Mouse (Mus musculus): ENCODE results near the gene Cpsf3. TPM values are rescaled to one million over a fixed set of nuclear protein-coding genes. Genes with fewer than 3 reads are reported as not detected.

Gene Cpsf3
- polyA plus RNA-seq, 1 experiment = 71.4 TPM

DNA sequence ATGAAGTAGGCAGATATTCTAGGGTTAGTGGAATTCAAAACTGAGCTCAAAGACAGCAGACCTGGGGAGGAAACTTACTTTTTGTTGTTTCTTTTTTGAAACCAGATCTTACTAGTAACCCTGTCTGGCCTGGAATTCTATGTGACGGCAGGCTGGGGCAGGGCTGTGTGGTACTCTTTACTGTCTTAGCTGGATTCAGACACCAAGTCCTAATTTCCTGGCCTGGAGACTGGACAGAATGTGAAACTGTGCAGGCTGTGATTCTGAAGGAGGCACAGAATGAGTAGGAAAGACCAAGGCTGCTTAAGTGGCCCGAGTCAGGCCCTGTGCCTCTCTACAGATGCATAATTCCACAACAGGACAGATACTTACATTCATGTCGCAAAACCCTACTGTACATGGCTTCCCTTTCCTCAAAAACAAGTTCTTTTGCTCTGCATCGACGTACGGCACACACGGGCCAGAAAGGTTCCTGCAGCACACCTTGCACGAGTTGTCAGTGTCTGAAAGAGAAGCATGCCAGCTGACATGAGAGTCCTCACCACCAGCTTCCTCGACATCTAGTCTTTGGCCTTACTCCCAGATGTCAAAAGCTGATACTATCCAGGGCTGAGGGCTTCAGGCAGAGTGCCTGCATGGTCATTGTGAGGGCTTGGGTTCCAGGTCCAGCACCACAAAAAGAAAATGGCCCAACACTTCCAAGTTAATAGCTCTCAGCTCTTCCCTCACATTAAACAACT is 44.6 kb downstream of the Cpsf3 start:
- WGBS = 81% methylated on average over 9 of the region's 9 CpGs
- no peak overlapping the region for H3K27ac ChIP-seq (ENCODE audit: insufficient read depth, low read length)
- H3K27me3 ChIP-seq (ENCODE audit: control insufficient read depth, insufficient read depth, low read length) = no peaks in the 10 kb centered on the region
- H3K4me3 ChIP-seq (replicated peaks; ENCODE audit: insufficient read depth, low read depth, low read length) = no peak overlapping the region
- no peaks in the 10 kb centered on the region for H3K4me1 ChIP-seq (ENCODE audit: control insufficient read depth, insufficient read depth, low read length)
- no peak for DNase-seq
- TF ChIP-seq CTCF (IDR thresholded peaks at IDR 0.05; ENCODE audit: borderline replicate concordance, insufficient read depth, low read depth, low read length) (no peak), POLR2A (IDR thresholded peaks at IDR 0.05; ENCODE audit: borderline replicate concordance, insufficient read depth, low read length) (no peak)

DNA sequence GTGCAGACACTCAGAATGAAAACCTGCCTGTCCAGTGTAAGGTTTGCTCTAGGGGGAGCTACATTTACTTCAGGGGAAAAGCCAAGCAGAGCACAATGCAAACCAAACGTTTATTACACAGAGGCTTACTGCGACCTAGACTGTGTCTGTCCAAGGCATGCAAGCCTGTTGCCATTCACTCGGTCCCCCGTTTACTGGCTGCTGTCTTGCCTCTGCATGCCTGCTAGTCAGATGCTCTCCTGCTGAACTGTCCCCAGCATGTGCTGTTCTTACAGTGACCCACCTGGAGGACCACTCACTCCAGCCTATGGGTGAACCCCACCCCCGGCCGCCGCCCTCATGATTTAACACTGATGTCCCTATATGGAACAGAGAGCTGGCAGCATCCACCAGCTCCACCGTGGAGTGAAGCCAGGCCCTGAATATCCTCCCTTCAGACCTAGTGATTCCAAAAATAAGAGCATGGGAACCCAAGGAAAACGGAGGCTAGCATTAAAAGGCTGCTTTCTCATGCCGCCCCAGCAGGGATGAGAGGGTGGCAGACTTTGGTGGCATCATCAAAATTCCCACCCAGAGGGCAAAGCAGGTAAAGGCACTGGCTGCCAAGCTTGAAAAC is 45.9 kb downstream of the Cpsf3 start:
- TF ChIP-seq POLR2A (IDR thresholded peaks at IDR 0.05; ENCODE audit: borderline replicate concordance, insufficient read depth, low read length) (no peak), CTCF (IDR thresholded peaks at IDR 0.05; ENCODE audit: borderline replicate concordance, insufficient read depth, low read depth, low read length) (no peak)
- no peaks in the 10 kb centered on the region for H3K4me1 ChIP-seq (ENCODE audit: control insufficient read depth, insufficient read depth, low read length)
- no peak overlapping the region for H3K27ac ChIP-seq (ENCODE audit: insufficient read depth, low read length)
- no peak overlapping the region for H3K4me3 ChIP-seq (replicated peaks; ENCODE audit: insufficient read depth, low read depth, low read length)
- WGBS = 72% methylated on average over 10 of the region's 10 CpGs
- no peaks in the 10 kb centered on the region for H3K27me3 ChIP-seq (ENCODE audit: control insufficient read depth, insufficient read depth, low read length)
- DNase-seq = no peak

GRCm38 (mm10) chr12:21331711-21332110 is 46.5 kb downstream of the Cpsf3 start:
- TF ChIP-seq CTCF (IDR thresholded peaks at IDR 0.05; ENCODE audit: borderline replicate concordance, insufficient read depth, low read depth, low read length) (no peak), POLR2A (IDR thresholded peaks at IDR 0.05; ENCODE audit: borderline replicate concordance, insufficient read depth, low read length) (no peak)
- Histone ChIP-seq H3K4me1 (ENCODE audit: control insufficient read depth, insufficient read depth, low read length) (no peaks in the 10 kb centered on the region), H3K4me3 (replicated peaks; ENCODE audit: insufficient read depth, low read depth, low read length) (no peak overlapping the region), H3K27me3 (ENCODE audit: control insufficient read depth, insufficient read depth, low read length) (no peaks in the 10 kb centered on the region), H3K27ac (ENCODE audit: insufficient read depth, low read length) (no peak overlapping the region)
- WGBS = 54% methylated on average over 6 of the region's 6 CpGs
- no peak for DNase-seq

DNA sequence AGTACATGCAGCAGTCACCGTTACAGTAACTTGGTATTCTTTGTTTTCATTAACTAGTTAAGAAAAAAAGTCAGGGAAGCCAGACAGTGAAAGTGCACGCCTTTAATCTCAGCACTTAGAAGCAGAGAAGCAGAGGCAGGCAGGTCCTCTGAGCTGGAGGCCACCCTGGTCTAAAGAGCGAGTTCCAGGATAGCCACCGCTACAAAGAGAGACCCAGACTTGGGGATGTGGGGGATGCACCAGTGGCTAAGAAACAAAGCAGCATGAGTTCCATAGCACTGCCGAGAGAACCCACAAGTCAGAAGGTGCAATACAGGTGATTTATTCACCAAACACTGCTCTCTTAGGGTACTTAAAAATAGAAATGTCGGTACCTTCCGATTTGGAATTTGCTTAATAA is 47.8 kb downstream of the Cpsf3 start:
- 95% methylated on average over 7 of the region's 7 CpGs for WGBS
- Histone ChIP-seq H3K27me3 (ENCODE audit: control insufficient read depth, insufficient read depth, low read length) (no peaks in the 10 kb centered on the region), H3K27ac (ENCODE audit: insufficient read depth, low read length) (no peak overlapping the region), H3K4me1 (ENCODE audit: control insufficient read depth, insufficient read depth, low read length) (no peaks in the 10 kb centered on the region), H3K4me3 (replicated peaks; ENCODE audit: insufficient read depth, low read depth, low read length) (no peak overlapping the region)
- TF ChIP-seq POLR2A (IDR thresholded peaks at IDR 0.05; ENCODE audit: borderline replicate concordance, insufficient read depth, low read length) (no peak), CTCF (IDR thresholded peaks at IDR 0.05; ENCODE audit: borderline replicate concordance, insufficient read depth, low read depth, low read length) (no peak)
- no peak for DNase-seq

- 93% methylated on average over 5 of the region's 5 CpGs for WGBS
- TF ChIP-seq CTCF (IDR thresholded peaks at IDR 0.05; ENCODE audit: borderline replicate concordance, insufficient read depth, low read depth, low read length) (no peak), POLR2A (IDR thresholded peaks at IDR 0.05; ENCODE audit: borderline replicate concordance, insufficient read depth, low read length) (no peak)
Measured at GRCm38 (mm10) chr12:21333766-21334165, 48.6 kb downstream of the Cpsf3 start.

DNA sequence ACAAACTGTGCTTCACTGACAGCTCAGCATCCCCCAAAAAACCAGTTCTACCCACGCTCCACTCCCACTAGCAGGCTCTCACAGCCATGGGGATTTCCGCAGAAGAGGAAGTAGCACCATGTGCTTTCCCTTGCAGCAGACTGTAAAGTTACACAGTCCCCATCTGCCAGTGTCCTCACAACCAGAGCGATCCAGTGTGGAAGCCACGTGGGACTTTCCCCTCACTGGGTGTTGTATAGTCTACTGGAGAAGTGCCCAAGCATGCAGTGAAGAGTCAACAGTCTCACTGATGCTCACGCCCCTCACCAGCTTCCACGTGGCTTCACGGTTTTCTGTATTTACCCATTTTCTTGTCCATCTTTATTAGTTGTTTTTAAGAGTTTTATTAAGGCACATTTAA is 50.7 kb downstream of the Cpsf3 start:
- DNase-seq = no peak
- no peaks in the 10 kb centered on the region for H3K27me3 ChIP-seq (ENCODE audit: control insufficient read depth, insufficient read depth, low read length)
- H3K4me1 ChIP-seq (ENCODE audit: control insufficient read depth, insufficient read depth, low read length) = no peaks in the 10 kb centered on the region
- H3K27ac ChIP-seq (ENCODE audit: insufficient read depth, low read length) = no peak overlapping the region
- H3K4me3 ChIP-seq (replicated peaks; ENCODE audit: insufficient read depth, low read depth, low read length) = no peak overlapping the region
- WGBS = 65% methylated on average over 7 of the region's 7 CpGs
- TF ChIP-seq CTCF (IDR thresholded peaks at IDR 0.05; ENCODE audit: borderline replicate concordance, insufficient read depth, low read depth, low read length) = no peak
- no peak for TF ChIP-seq POLR2A (IDR thresholded peaks at IDR 0.05; ENCODE audit: borderline replicate concordance, insufficient read depth, low read length)

More at GRCm38 (mm10) chr12:21333766-21334165, 48.6 kb downstream of the Cpsf3 start:
- DNase-seq = no peak
- H3K4me1 ChIP-seq (ENCODE audit: control insufficient read depth, insufficient read depth, low read length) = no peaks in the 10 kb centered on the region
- H3K4me3 ChIP-seq (replicated peaks; ENCODE audit: insufficient read depth, low read depth, low read length) = no peak overlapping the region
- H3K27ac ChIP-seq (ENCODE audit: insufficient read depth, low read length) = no peak overlapping the region
- no peaks in the 10 kb centered on the region for H3K27me3 ChIP-seq (ENCODE audit: control insufficient read depth, insufficient read depth, low read length)

- H3K4me3 ChIP-seq (replicated peaks; ENCODE audit: insufficient read depth, low read depth, low read length) = no peak overlapping the region
- no peaks in the 10 kb centered on the region for H3K27me3 ChIP-seq (ENCODE audit: control insufficient read depth, insufficient read depth, low read length)
- TF ChIP-seq POLR2A (IDR thresholded peaks at IDR 0.05; ENCODE audit: borderline replicate concordance, insufficient read depth, low read length) = no peak
- no peak for TF ChIP-seq CTCF (IDR thresholded peaks at IDR 0.05; ENCODE audit: borderline replicate concordance, insufficient read depth, low read depth, low read length)
- WGBS = 97% methylated on average over 5 of the region's 5 CpGs
- no peaks in the 10 kb centered on the region for H3K4me1 ChIP-seq (ENCODE audit: control insufficient read depth, insufficient read depth, low read length)
- no peak overlapping the region for H3K27ac ChIP-seq (ENCODE audit: insufficient read depth, low read length)
- DNase-seq = no peak
Measured at GRCm38 (mm10) chr12:21337171-21337570, 52.0 kb downstream of the Cpsf3 start.

GRCm38 (mm10) chr12:21340674-21341073 is 55.5 kb downstream of the Cpsf3 start:
- WGBS = 94% methylated on average over 5 of the region's 5 CpGs
- DNase-seq = no peak
- no peak overlapping the region for H3K4me3 ChIP-seq (replicated peaks; ENCODE audit: insufficient read depth, low read depth, low read length)
- no peak for TF ChIP-seq POLR2A (IDR thresholded peaks at IDR 0.05; ENCODE audit: borderline replicate concordance, insufficient read depth, low read length)
- TF ChIP-seq CTCF (IDR thresholded peaks at IDR 0.05; ENCODE audit: borderline replicate concordance, insufficient read depth, low read depth, low read length) = no peak
- no peaks in the 10 kb centered on the region for H3K4me1 ChIP-seq (ENCODE audit: control insufficient read depth, insufficient read depth, low read length)
- no peaks in the 10 kb centered on the region for H3K27me3 ChIP-seq (ENCODE audit: control insufficient read depth, insufficient read depth, low read length)
- no peak overlapping the region for H3K27ac ChIP-seq (ENCODE audit: insufficient read depth, low read length)
